Mouse (Mus musculus): ENCODE data around the gene Gm20509. TPM values are rescaled to one million over a fixed set of nuclear protein-coding genes. Genes with fewer than 3 reads are reported as not detected.
A peak's percentile ranks its signal among the peaks of the same experiment; 100 is the strongest.

Gene Gm20509
- polyA plus RNA-seq, 1 experiment from 2014 or later = not detected

DNA sequence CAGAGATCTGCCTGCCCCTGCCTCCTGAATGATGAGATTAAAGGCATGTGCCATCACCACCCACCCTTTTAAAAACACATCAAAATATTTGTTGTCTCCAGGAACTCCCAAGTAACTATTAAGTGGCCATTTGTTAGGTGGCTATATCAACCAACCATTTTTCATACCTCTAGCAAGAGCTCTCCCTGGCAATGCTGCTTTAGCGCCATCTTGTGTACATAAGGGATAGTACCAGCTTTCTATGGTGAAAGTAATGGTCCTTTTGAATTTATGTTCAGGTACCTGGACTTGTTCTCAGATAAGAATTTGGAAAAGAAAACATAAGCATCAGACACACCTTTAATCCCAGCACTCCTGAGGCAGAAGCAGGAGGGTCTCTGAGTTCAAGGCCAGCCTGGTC lies 10.5 kb upstream of the Gm20509 start:
- H3K9me3 ChIP-seq (ENCODE audit: low read length) = no peaks in the 10 kb centered on the region
- H3K27me3 ChIP-seq (ENCODE audit: insufficient read depth, low read length) = no peaks in the 10 kb centered on the region
- H3K4me1 ChIP-seq (ENCODE audit: insufficient read depth, low read length) = no peaks in the 10 kb centered on the region
- peak; percentile 19; the same call in 1 of the 2 replicates for ATAC-seq (ENCODE audit: low FRiP score, low TSS enrichment)
- H3K4me3 ChIP-seq (ENCODE audit: low read length) = no peak overlapping the region
- H3K4me2 ChIP-seq (replicated peaks; ENCODE audit: low read depth, low read length) = no peak overlapping the region
- whole genome bisulfite sequencing = 0% methylated on average over 1 of the region's 1 CpGs
- no peak overlapping the region for H3K9ac ChIP-seq (replicated peaks; ENCODE audit: low read length)
- H3K36me3 ChIP-seq (ENCODE audit: insufficient read depth, low read length) = no peaks in the 10 kb centered on the region
- H3K27ac ChIP-seq (ENCODE audit: low read length) = no peak overlapping the region

DNA sequence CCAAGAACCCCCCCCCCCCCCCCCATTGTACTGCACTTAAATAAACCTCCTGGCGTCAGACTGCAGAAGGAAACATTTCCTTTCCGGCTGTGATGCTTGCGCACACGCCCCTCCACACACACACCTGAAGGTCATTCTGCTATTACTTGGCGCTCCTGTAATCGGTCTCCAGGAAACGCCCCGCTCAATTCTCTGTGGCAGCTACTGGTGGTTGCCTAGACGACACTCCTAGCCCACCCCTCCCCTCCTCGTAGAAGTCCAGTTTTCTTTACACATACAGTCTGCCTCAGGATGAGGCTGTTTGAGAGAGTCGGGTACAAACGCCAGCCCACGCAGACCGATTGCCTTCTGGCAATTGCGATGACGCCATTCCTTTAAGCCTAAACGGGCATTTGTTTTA lies 7.7 kb upstream of the Gm20509 start:
- H3K27ac ChIP-seq (ENCODE audit: low read length) = no peak overlapping the region
- ATAC-seq (ENCODE audit: low FRiP score, low TSS enrichment) = peak; percentile 69
- WGBS = 28% methylated on average over 17 of the region's 17 CpGs
- H3K4me3 ChIP-seq (ENCODE audit: low read length) = no peak overlapping the region
- H3K9ac ChIP-seq (replicated peaks; ENCODE audit: low read length) = no peak overlapping the region
- H3K9me3 ChIP-seq (ENCODE audit: low read length) = no peaks in the 10 kb centered on the region
- no peaks in the 10 kb centered on the region for H3K4me1 ChIP-seq (ENCODE audit: insufficient read depth, low read length)
- peak overlapping the region; percentile 19; the same call in 1 of the 2 replicates for H3K4me2 ChIP-seq (replicated peaks; ENCODE audit: low read depth, low read length)
- no peaks in the 10 kb centered on the region for H3K36me3 ChIP-seq (ENCODE audit: insufficient read depth, low read length)
- H3K27me3 ChIP-seq (ENCODE audit: insufficient read depth, low read length) = no peaks in the 10 kb centered on the region

DNA sequence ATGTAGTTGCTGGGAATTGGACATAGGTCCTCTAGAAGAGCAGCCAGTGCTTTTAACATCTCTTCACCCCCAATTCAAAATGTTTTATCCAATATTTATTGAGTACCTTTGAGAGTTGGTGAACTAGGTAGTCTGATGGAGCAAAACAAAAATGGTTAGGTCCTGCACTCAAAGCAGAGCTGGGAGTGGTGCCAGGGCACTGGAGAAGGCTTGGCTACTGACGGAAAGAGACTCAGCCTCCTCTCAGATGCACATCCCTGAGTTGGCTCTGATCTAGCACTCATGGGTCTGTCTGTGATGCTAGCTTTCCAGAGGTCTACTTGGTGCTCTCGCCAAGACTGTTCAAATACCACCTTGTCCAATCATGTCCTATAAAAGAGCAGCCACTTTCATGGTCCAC lies 4.4 kb upstream of the Gm20509 start:
- H3K4me1 ChIP-seq (ENCODE audit: insufficient read depth, low read length) = no peaks in the 10 kb centered on the region
- H3K27me3 ChIP-seq (ENCODE audit: insufficient read depth, low read length) = peaks cover 3% of the 10 kb centered on the region; the same call in 1 of the 2 replicates
- H3K9ac ChIP-seq (replicated peaks; ENCODE audit: low read length) = no peak overlapping the region
- H3K9me3 ChIP-seq (ENCODE audit: low read length) = no peaks in the 10 kb centered on the region
- H3K4me3 ChIP-seq (ENCODE audit: low read length) = no peak overlapping the region
- no peaks in the 10 kb centered on the region for H3K36me3 ChIP-seq (ENCODE audit: insufficient read depth, low read length)
- H3K27ac ChIP-seq (ENCODE audit: low read length) = no peak overlapping the region
- 85% methylated on average over 2 of the region's 2 CpGs for WGBS
- H3K4me2 ChIP-seq (replicated peaks; ENCODE audit: low read depth, low read length) = no peak overlapping the region
- no peak for ATAC-seq (ENCODE audit: low FRiP score, low TSS enrichment)

DNA sequence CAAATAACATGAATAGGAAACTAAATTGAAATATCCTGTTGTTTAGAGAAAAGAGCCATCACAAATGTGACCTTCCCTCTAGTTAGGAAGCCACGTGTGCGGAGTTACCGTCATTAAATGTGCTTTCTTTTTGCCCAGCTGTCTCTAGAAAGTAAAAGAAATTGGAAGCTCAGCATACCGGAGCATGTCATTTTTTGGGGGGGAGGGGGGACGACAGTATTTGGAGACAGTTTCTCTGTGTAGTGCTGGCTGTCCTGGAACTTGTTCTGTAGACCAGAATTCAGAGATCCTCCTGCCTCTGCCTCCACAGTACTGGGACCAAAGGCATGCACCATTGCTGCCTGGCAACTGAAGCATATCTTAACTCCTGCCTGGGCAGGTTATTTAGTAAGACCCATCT lies 734 bp upstream of the Gm20509 start, which contains the start of gene Khdc3:
Gene Khdc3, plus strand, starts transcription at position 301 of the 400 bp plus-strand sequence.
- Histone ChIP-seq H3K36me3 (ENCODE audit: insufficient read depth, low read length) (no peaks in the 10 kb centered on the region), H3K4me1 (ENCODE audit: insufficient read depth, low read length) (0 out of 2 replicates have a peak, but pooled peaks cover 7% of the 10 kb centered on the region), H3K4me3 (ENCODE audit: low read length) (no peak within 1 kb of the TSS), H3K27me3 (ENCODE audit: insufficient read depth, low read length) (peaks cover 16% of the 10 kb centered on the region; the same call in 1 of the 2 replicates), H3K9ac (replicated peaks; ENCODE audit: low read length) (no peak within 1 kb of the TSS), H3K27ac (ENCODE audit: low read length) (no peak within 1 kb of the TSS), H3K9me3 (ENCODE audit: low read length) (no peaks in the 10 kb centered on the region), H3K4me2 (replicated peaks; ENCODE audit: low read depth, low read length) (no peak within 1 kb of the TSS)
- ATAC-seq (ENCODE audit: low FRiP score, low TSS enrichment) = no peak
- WGBS = 90% methylated on average over 5 of the region's 5 CpGs

DNA sequence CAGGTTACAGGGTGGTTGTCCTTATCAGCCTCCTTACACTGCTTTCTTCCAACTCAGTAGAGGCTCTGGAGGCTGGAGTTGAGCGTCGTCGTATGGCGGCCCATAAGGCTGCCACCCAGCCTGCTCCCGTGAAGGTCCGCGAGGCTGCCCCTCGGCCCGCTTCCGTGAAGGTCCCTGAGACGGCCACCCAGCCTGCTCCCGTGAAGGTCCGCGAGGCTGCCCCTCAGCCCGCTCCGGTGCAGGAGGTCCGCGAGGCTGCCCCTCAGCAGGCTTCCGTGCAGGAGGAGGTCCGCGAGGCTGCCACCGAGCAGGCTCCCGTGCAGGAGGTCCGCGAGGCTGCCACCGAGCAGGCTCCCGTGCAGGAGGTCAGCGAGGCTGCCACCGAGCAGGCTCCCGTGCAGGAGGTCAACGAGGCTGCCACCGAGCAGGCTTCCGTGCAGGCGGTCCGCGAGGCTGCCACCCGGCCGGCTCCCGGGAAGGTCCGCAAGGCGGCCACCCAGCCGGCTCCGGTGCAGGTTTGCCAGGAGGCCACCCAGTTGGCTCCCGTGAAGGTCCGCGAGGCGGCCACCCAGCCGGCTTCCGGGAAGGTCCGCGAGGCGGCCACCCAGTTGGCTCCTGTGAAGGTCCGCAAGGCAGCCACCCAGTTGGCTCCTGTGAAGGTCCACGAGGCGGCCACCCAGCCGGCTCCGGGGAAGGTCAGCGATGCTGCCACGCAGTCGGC lies 1.0 kb downstream of the Gm20509 start:
- no peaks in the 10 kb centered on the region for H3K36me3 ChIP-seq (ENCODE audit: insufficient read depth, low read length)
- H3K4me3 ChIP-seq (ENCODE audit: low read length) = peak overlapping the region; percentile 49
- H3K9me3 ChIP-seq (ENCODE audit: low read length) = no peaks in the 10 kb centered on the region
- peak overlapping the region; percentile 85 for H3K4me2 ChIP-seq (replicated peaks; ENCODE audit: low read depth, low read length)
- 3% methylated on average over 60 of the region's 60 CpGs for WGBS
- peak overlapping the region; percentile 67 for H3K9ac ChIP-seq (replicated peaks; ENCODE audit: low read length)
- peaks cover 17% of the 10 kb centered on the region; the same call in 1 of the 2 replicates for H3K27me3 ChIP-seq (ENCODE audit: insufficient read depth, low read length)
- H3K27ac ChIP-seq (ENCODE audit: low read length) = no peak overlapping the region
- H3K4me1 ChIP-seq (ENCODE audit: insufficient read depth, low read length) = 0 out of 2 replicates have a peak, but pooled peaks cover 7% of the 10 kb centered on the region
- ATAC-seq (ENCODE audit: low FRiP score, low TSS enrichment) = peak; percentile 66

DNA sequence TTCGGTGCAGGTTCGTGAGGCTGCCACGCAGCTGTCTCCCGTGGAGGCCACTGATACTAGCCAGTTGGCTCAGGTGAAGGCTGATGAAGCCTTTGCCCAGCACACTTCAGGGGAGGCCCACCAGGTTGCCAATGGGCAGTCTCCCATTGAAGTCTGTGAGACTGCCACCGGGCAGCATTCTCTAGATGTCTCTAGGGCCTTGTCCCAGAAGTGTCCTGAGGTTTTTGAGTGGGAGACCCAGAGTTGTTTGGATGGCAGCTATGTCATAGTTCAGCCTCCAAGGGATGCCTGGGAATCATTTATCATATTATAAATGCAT lies 1.6 kb downstream of the Gm20509 start:
- peak; percentile 68 for ATAC-seq (ENCODE audit: low FRiP score, low TSS enrichment)
- Histone ChIP-seq H3K4me3 (ENCODE audit: low read length) (peak overlapping the region; percentile 49), H3K4me2 (replicated peaks; ENCODE audit: low read depth, low read length) (peak overlapping the region; percentile 85), H3K27me3 (ENCODE audit: insufficient read depth, low read length) (peaks cover 17% of the 10 kb centered on the region; the same call in 1 of the 2 replicates), H3K9ac (replicated peaks; ENCODE audit: low read length) (peak overlapping the region; percentile 67), H3K4me1 (ENCODE audit: insufficient read depth, low read length) (0 out of 2 replicates have a peak, but pooled peaks cover 7% of the 10 kb centered on the region), H3K27ac (ENCODE audit: low read length) (no peak overlapping the region), H3K36me3 (ENCODE audit: insufficient read depth, low read length) (no peaks in the 10 kb centered on the region), H3K9me3 (ENCODE audit: low read length) (no peaks in the 10 kb centered on the region)
- WGBS = 34% methylated on average over 5 of the region's 5 CpGs

DNA sequence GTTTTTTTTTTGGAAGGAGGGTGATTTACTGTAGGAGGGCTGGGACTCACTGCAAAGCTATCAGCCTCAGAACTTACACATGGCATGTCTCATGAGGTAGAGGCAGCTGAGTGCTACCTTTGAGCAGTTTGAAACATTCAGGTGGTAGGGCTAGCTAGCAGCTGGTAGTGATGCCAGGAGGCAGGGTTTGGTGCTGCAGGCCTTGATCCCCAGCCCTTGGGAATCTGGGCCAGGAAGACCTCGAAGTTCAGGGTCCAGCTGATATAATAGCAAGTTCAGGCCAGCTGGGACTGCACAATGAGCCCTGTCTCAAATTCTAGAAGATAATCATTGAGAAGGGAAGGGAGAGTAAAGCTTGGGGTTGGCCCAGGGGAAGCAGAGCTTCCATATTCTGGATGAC lies 2.9 kb downstream of the Gm20509 start:
- Histone ChIP-seq H3K4me1 (ENCODE audit: insufficient read depth, low read length) (0 out of 2 replicates have a peak, but pooled peaks cover 7% of the 10 kb centered on the region), H3K4me2 (replicated peaks; ENCODE audit: low read depth, low read length) (no peak overlapping the region), H3K9me3 (ENCODE audit: low read length) (no peaks in the 10 kb centered on the region), H3K36me3 (ENCODE audit: insufficient read depth, low read length) (no peaks in the 10 kb centered on the region), H3K27ac (ENCODE audit: low read length) (no peak overlapping the region), H3K9ac (replicated peaks; ENCODE audit: low read length) (no peak overlapping the region), H3K27me3 (ENCODE audit: insufficient read depth, low read length) (peaks cover 17% of the 10 kb centered on the region; the same call in 1 of the 2 replicates), H3K4me3 (ENCODE audit: low read length) (no peak overlapping the region)
- WGBS = 59% methylated on average over 1 of the region's 1 CpGs
- no peak for ATAC-seq (ENCODE audit: low FRiP score, low TSS enrichment)

DNA sequence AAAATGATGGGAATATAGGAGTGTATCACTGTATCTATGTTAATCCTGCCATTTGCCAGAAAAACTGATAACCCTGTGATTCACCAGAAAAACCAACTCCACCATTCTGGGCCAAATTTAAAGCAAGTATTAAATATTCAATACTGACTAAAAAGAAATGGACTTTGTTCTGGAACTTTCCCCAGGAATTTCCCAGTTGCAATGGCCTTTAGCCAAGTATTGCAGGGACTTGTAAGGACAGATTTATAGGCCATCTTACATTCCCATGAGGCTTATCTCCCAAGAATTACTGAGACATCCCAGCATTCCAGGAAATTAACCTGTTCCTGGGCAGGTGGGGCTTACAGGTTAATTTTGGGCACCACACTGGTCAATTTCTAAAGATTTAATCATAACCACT lies 3.5 kb downstream of the Gm20509 start:
- Histone ChIP-seq H3K27ac (ENCODE audit: low read length) (no peak overlapping the region), H3K27me3 (ENCODE audit: insufficient read depth, low read length) (peaks cover 17% of the 10 kb centered on the region; the same call in 1 of the 2 replicates), H3K9ac (replicated peaks; ENCODE audit: low read length) (no peak overlapping the region), H3K4me1 (ENCODE audit: insufficient read depth, low read length) (0 out of 2 replicates have a peak, but pooled peaks cover 7% of the 10 kb centered on the region), H3K36me3 (ENCODE audit: insufficient read depth, low read length) (no peaks in the 10 kb centered on the region), H3K4me2 (replicated peaks; ENCODE audit: low read depth, low read length) (no peak overlapping the region), H3K4me3 (ENCODE audit: low read length) (no peak overlapping the region), H3K9me3 (ENCODE audit: low read length) (no peaks in the 10 kb centered on the region)
- no peak for ATAC-seq (ENCODE audit: low FRiP score, low TSS enrichment)

DNA sequence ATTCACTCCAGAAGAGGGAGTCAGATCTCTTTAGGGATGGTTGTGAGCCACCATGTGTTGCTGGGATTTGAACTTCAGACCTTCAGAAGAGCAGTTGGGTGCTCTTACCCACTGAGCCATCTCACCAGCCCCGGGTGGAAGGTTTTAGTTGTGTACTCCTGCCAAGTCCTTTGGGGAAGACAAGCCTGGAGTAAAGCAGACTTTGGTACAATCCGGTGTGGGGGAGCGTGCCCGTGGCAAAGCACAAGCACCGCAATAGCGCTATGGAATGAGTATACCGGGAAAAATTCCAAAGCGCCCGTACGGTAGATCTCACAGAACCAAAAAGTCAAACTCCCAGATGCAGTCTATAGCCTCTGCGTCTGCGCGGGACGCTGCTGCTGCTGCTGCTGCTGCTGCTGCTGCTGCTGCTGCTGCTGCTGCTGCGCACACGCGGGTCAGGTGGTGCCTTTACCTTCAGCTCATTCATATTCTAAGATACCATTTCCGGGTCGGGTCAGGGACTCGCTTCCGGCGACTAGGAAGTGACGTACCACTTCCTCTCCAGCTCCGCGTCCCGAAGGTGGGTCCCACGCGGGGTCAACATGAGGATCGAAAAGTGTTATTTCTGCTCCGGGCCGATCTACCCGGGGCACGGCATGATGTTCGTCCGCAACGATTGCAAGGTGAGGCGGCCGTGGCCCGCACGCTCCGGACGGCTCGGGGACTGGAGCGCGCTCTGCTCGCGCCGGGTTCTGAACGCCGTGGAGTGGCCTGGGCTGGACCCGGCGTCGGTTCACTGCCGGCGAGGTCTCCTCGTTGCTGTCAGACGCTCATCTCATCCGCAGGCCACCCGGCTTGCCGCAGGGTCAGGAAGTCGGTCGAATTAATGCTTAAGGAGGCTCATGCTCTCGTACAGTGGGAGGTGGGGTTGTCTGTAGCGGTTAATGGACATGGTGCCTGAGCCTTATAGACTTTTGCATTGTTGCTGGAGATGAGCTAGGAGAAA lies 10.9 kb downstream of the Gm20509 start, which contains the start of gene Rsl24d1:
Gene Rsl24d1, plus strand, starts transcription at position 508 of the 988 bp plus-strand sequence.
- peaks cover 21% of the 10 kb centered on the region for H3K36me3 ChIP-seq (ENCODE audit: insufficient read depth, low read length)
- peak; percentile 97 for ATAC-seq (ENCODE audit: low FRiP score, low TSS enrichment)

More for the DNA sequence above, 10.9 kb downstream of the Gm20509 start, which contains the start of gene Rsl24d1:
- H3K27me3 ChIP-seq (ENCODE audit: insufficient read depth, low read length) = no peaks in the 10 kb centered on the region
- H3K9ac ChIP-seq (replicated peaks; ENCODE audit: low read length) = peak within 1 kb of the TSS; percentile 85
- H3K4me2 ChIP-seq (replicated peaks; ENCODE audit: low read depth, low read length) = peak within 1 kb of the TSS; percentile 84
- peak within 1 kb of the TSS; percentile 99 for H3K4me3 ChIP-seq (ENCODE audit: low read length)
- peak within 1 kb of the TSS; percentile 82 for H3K27ac ChIP-seq (ENCODE audit: low read length)
- WGBS = under 1% methylated on average over 64 of the region's 64 CpGs
- H3K4me1 ChIP-seq (ENCODE audit: insufficient read depth, low read length) = peaks cover 13% of the 10 kb centered on the region
- no peaks in the 10 kb centered on the region for H3K9me3 ChIP-seq (ENCODE audit: low read length)
